Mouse (Mus musculus) kidney, adult 2 months (tissue): ENCODE measurements around the gene Pdrg1.

Experiments
- CTCF ChIP-seq: fragments of 200-500 bp; conservative IDR thresholded peaks from 2 replicates; pipeline ENCODE4 v1.5.1; 2011; ENCODE audit warnings: low read depth, mild to moderate bottlenecking, control low read depth, low read length, moderate library complexity, mixed read lengths; ENCODE audit not compliant: insufficient read depth, insufficient read length
- POLR2A ChIP-seq: fragments of 200-500 bp; IDR thresholded peaks from one replicate; pipeline ENCODE4 v1.6.1; 2011; ENCODE audit warnings: low read depth, low read length, control low read depth

DNA sequence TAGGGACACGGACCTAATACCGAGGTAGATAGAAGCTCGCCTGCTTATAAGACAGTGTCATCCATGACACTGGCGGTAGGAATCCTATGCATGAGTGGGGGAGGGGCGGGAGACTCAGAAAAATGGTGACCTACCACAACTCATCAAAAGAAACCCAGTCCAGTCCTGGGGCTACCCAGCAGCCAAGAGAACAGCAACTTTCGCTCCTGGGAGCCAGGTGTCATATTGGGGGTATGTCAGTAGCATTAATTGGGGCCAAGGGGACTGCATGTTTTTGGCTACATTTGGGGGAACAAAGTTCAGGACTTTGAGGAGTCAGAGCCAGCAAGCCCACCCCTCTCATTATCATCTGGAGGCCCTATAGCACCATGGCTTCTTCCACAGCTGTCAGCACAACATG, 35.9 kb upstream of the Pdrg1 start:
- TF ChIP-seq CTCF, result no peak
- no peak for TF ChIP-seq POLR2A
